Mouse (Mus musculus) liver, embryonic 12.5 days (tissue): Measurements from ENCODE around the gene Fbxo21. TPM values are rescaled to one million over a fixed set of nuclear protein-coding genes. Genes with fewer than 3 reads are reported as not detected.

Source experiments
- ATAC-seq: fragments of 200-750 bp; cut with Nextera tagmentation; 2 replicates; pipeline ENCODE4 v1.8.0; 2017; ENCODE audit warnings: moderate number of reproducible peaks, mild to moderate bottlenecking, moderate library complexity
- H3K27ac ChIP-seq: fragments of 300-500 bp; sonication (generic); 2 replicates; pipeline ENCODE4 v1.5.1; 2016; ENCODE audit warnings: mild to moderate bottlenecking
- H3K27me3 ChIP-seq: fragments of 300-500 bp; sonication (generic); replicated peaks from 2 replicates; pipeline ENCODE4 v1.6.1; 2016; ENCODE audit warnings: mild to moderate bottlenecking, moderate library complexity
- H3K36me3 ChIP-seq: fragments of 300-500 bp; sonication (generic); 2 replicates; pipeline ENCODE4 v1.6.1; 2016; ENCODE audit warnings: mild to moderate bottlenecking, moderate library complexity
- H3K4me1 ChIP-seq: fragments of 300-500 bp; sonication (generic); 2 replicates; pipeline ENCODE4 v1.6.1; 2016
- H3K4me2 ChIP-seq: fragments of 300-500 bp; sonication (generic); 2 replicates; pipeline ENCODE4 v1.6.1; 2016; ENCODE audit warnings: mild to moderate bottlenecking, moderate library complexity
- H3K4me3 ChIP-seq: fragments of 300-500 bp; sonication (generic); 2 replicates; pipeline ENCODE4 v1.5.1; 2016; ENCODE audit warnings: mild to moderate bottlenecking, moderate library complexity
- H3K9ac ChIP-seq: fragments of 300-500 bp; sonication (generic); 2 replicates; pipeline ENCODE4 v1.6.1; 2016; ENCODE audit warnings: mild to moderate bottlenecking, moderate library complexity
- H3K9me3 ChIP-seq: fragments of 300-500 bp; sonication (generic); replicated peaks from 2 replicates; pipeline ENCODE4 v1.6.1; 2016; ENCODE audit warnings: mild to moderate bottlenecking, moderate library complexity
- WGBS: fragments of 180-500 bp; shearing (Covaris S2); methylation state at CpG from one replicate; pipeline ENCODE4 v1.1.7; 2016; ENCODE audit not compliant: insufficient replicate concordance; 5-methylcytosine and 5-hydroxymethylcytosine counted together
- polyA plus RNA-seq: library from polyadenylated mRNA; unstranded; fragments of >200 nt; fragmentation: Nextera tagmentation; extraction: Ambion mirVana; gene quantifications from 2 replicates; pipeline ENCODE4 v1.2.1, GENCODE M21; 2016

The Fbxo21 gene
- polyA plus RNA-seq, 1 experiment from 2014 or later: 28.1 TPM

GRCm38 (mm10) chr5:117981943-117982342, 5.4 kb downstream of the Fbxo21 start:
- no peak overlapping the region for H3K4me2 ChIP-seq
- no peak overlapping the region for H3K9ac ChIP-seq
- H3K9me3 ChIP-seq: no peaks in the 10 kb centered on the region
- H3K4me1 ChIP-seq: peaks cover 45% of the 10 kb centered on the region
- ATAC-seq: no peak
- 76% methylated on average over 5 of the region's 5 CpGs for WGBS
- peaks cover 71% of the 10 kb centered on the region for H3K36me3 ChIP-seq
- peaks cover 6% of the 10 kb centered on the region; the same call in 1 of the 2 replicates for H3K27me3 ChIP-seq
- no peak overlapping the region for H3K4me3 ChIP-seq
- H3K27ac ChIP-seq: no peak overlapping the region

- Histone ChIP-seq H3K4me3 (no peak overlapping the region), H3K27ac (no peak overlapping the region), H3K9me3 (no peaks in the 10 kb centered on the region), H3K36me3 (peaks cover 86% of the 10 kb centered on the region), H3K4me2 (no peak overlapping the region), H3K27me3 (no peaks in the 10 kb centered on the region), H3K4me1 (peaks cover 12% of the 10 kb centered on the region), H3K9ac (no peak overlapping the region)
- ATAC-seq: peak; percentile 23; the same call in 1 of the 2 replicates
- WGBS: 78% methylated on average over 4 of the region's 4 CpGs
These were observed 9.8 kb downstream of the Fbxo21 start for GRCm38 (mm10) chr5:117986327-117986726.

GRCm38 (mm10) chr5:117987891-117988290, 11.4 kb downstream of the Fbxo21 start:
- Histone ChIP-seq H3K4me1 (peaks cover 11% of the 10 kb centered on the region; the same call in 1 of the 2 replicates), H3K9ac (no peak overlapping the region), H3K4me2 (no peak overlapping the region), H3K36me3 (peaks cover 85% of the 10 kb centered on the region), H3K4me3 (no peak overlapping the region), H3K27me3 (no peaks in the 10 kb centered on the region), H3K9me3 (no peaks in the 10 kb centered on the region), H3K27ac (no peak overlapping the region)
- no peak for ATAC-seq
- WGBS: 76% methylated on average over 3 of the region's 3 CpGs

DNA sequence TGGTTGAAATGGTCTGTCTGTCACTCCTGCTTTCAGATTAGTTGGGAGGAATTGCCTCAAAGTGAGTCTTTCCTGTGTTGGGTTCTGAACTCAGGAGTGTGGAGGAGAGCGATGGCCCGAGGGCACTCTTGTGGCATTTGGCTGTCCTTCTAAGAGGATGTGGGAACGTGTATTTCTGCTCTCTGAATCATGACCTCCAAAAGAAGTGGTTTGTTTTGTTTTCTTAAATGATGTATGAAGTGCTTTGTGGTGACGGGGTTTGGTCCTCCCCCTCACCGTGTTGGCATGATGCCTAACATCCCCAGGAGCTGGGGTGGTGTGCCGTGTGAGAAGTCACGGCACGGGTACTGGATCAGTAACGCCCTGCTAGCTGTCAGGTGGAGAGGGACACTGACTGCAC, 11.8 kb downstream of the Fbxo21 start:
- no peak overlapping the region for H3K4me3 ChIP-seq
- ATAC-seq: no peak
- no peaks in the 10 kb centered on the region for H3K9me3 ChIP-seq
- H3K4me1 ChIP-seq: peaks cover 11% of the 10 kb centered on the region; the same call in 1 of the 2 replicates
- no peak overlapping the region for H3K27ac ChIP-seq
- peaks cover 84% of the 10 kb centered on the region for H3K36me3 ChIP-seq
- H3K4me2 ChIP-seq: no peak overlapping the region
- no peaks in the 10 kb centered on the region for H3K27me3 ChIP-seq
- 83% methylated on average over 9 of the region's 9 CpGs for WGBS
- no peak overlapping the region for H3K9ac ChIP-seq

DNA sequence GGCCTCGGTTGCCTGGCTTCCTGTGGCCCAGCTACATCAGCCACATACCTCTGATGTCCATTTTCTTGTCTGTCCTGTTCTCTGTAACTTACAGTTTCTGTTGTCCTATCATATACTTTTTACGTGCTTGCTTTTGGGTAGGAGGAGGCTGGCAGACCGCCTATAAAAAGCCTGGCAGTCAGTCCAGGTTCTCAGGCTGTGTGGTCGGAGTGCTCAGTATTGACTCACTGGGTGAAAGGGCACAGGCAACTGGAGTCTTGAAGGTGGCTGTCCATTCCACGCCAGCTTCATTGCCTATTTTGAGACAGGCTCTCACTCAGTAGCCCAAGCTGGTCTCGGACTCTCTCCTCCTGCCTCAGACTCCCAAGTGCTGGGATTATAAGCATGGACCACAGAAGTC, 13.2 kb downstream of the Fbxo21 start:
- Histone ChIP-seq H3K27ac (no peak overlapping the region), H3K27me3 (no peaks in the 10 kb centered on the region), H3K4me2 (no peak overlapping the region), H3K36me3 (peaks cover 89% of the 10 kb centered on the region), H3K4me3 (no peak overlapping the region), H3K9me3 (no peaks in the 10 kb centered on the region), H3K4me1 (peaks cover 9% of the 10 kb centered on the region; the same call in 1 of the 2 replicates), H3K9ac (no peak overlapping the region)
- 72% methylated on average over 6 of the region's 6 CpGs for WGBS
- ATAC-seq: no peak

GRCm38 (mm10) chr5:117990957-117991356, 14.4 kb downstream of the Fbxo21 start:
- Histone ChIP-seq H3K9ac (no peak overlapping the region), H3K4me3 (no peak overlapping the region), H3K4me1 (no peaks in the 10 kb centered on the region), H3K27ac (no peak overlapping the region), H3K36me3 (peaks cover 92% of the 10 kb centered on the region), H3K9me3 (no peaks in the 10 kb centered on the region), H3K27me3 (no peaks in the 10 kb centered on the region), H3K4me2 (no peak overlapping the region)
- WGBS: 70% methylated on average over 3 of the region's 3 CpGs
- ATAC-seq: no peak

DNA sequence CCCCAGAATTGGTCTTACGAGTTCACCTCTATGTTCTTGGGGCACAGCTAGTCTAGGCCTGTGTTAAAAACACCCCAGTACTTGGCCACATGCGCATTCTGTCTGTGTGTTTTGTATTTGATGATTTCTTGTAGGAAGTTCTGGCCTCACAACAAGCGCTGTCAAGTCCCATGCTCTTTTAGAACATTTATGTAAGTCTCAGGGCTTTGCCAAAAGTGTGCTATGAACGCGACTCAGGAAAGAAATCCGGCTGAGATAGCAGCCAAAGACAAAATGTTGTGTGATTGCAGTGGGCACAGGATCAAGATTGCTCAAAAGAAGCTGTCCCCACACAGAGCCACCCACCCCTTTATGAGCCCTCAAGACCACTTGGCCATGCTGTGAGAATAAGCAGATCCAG, 17.0 kb downstream of the Fbxo21 start:
- no peak overlapping the region for H3K27ac ChIP-seq
- ATAC-seq: no peak
- H3K4me3 ChIP-seq: no peak overlapping the region
- no peak overlapping the region for H3K4me2 ChIP-seq
- no peaks in the 10 kb centered on the region for H3K9me3 ChIP-seq
- no peak overlapping the region for H3K9ac ChIP-seq
- peaks cover 13% of the 10 kb centered on the region for H3K4me1 ChIP-seq
- 78% methylated on average over 6 of the region's 6 CpGs for WGBS
- no peaks in the 10 kb centered on the region for H3K27me3 ChIP-seq
- H3K36me3 ChIP-seq: peaks cover 93% of the 10 kb centered on the region

DNA sequence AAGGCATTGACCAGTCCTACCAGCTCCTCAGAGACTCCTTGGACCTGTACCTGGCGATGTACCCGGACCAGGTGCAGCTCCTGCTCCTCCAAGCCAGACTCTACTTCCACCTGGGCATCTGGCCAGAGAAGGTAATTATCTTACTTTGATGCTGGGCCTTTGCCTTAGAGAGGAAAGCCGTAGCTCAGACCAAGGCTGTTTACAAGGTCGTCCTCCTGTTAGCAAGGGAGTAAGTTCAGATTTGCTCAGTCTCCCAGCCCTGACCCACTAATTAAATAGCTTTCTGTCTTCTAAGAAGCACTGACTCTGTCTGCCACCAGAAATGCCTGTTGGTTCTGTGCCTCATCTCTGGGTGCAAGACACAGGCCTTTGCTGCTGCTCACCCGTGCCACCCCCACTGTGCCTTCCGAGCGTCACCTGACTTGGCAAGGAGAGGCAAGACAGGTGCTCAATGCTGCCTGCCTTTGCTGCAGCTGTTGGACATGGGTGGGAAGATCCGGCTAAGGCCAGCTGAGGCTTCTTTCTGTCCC, 18.9 kb downstream of the Fbxo21 start:
- no peak overlapping the region for H3K4me3 ChIP-seq
- H3K27ac ChIP-seq: no peak overlapping the region
- H3K9ac ChIP-seq: no peak overlapping the region
- ATAC-seq: no peak
- H3K27me3 ChIP-seq: no peaks in the 10 kb centered on the region
- H3K9me3 ChIP-seq: no peaks in the 10 kb centered on the region
- H3K4me1 ChIP-seq: peaks cover 13% of the 10 kb centered on the region
- no peak overlapping the region for H3K4me2 ChIP-seq
- H3K36me3 ChIP-seq: peaks cover 94% of the 10 kb centered on the region
- 79% methylated on average over 8 of the region's 8 CpGs for WGBS

GRCm38 (mm10) chr5:117995911-117996310, 19.4 kb downstream of the Fbxo21 start:
- H3K4me1 ChIP-seq: peaks cover 13% of the 10 kb centered on the region
- H3K4me2 ChIP-seq: no peak overlapping the region
- H3K27ac ChIP-seq: no peak overlapping the region
- H3K9me3 ChIP-seq: no peaks in the 10 kb centered on the region
- H3K9ac ChIP-seq: no peak overlapping the region
- H3K4me3 ChIP-seq: no peak overlapping the region
- WGBS: 70% methylated on average over 6 of the region's 6 CpGs
- ATAC-seq: no peak
- no peaks in the 10 kb centered on the region for H3K27me3 ChIP-seq
- H3K36me3 ChIP-seq: peaks cover 94% of the 10 kb centered on the region

DNA sequence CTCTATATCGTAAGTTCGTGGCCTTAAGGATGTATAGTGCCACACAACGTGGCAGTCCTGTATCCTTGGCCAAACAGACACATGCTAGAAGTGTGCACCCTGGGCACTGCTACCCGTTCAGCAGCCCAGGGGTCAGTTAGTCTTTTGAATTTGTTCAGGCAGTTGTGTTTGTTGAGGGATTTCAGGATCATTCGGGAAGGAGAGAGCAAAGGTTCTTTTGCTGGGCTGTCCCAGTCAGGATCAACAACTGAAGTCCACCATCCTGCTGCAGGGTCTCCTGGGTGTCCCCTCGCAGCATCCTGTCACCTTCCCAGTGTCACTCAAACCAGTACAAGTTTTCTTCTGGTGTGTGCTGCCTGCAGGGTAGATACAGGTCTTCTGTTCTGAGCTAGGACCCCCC, 20.1 kb downstream of the Fbxo21 start:
- Histone ChIP-seq H3K4me1 (peaks cover 13% of the 10 kb centered on the region), H3K4me3 (no peak overlapping the region), H3K27ac (no peak overlapping the region), H3K27me3 (no peaks in the 10 kb centered on the region), H3K9ac (no peak overlapping the region), H3K36me3 (peaks cover 91% of the 10 kb centered on the region), H3K9me3 (no peaks in the 10 kb centered on the region), H3K4me2 (no peak overlapping the region)
- 71% methylated on average over 6 of the region's 6 CpGs for WGBS
- ATAC-seq: no peak

DNA sequence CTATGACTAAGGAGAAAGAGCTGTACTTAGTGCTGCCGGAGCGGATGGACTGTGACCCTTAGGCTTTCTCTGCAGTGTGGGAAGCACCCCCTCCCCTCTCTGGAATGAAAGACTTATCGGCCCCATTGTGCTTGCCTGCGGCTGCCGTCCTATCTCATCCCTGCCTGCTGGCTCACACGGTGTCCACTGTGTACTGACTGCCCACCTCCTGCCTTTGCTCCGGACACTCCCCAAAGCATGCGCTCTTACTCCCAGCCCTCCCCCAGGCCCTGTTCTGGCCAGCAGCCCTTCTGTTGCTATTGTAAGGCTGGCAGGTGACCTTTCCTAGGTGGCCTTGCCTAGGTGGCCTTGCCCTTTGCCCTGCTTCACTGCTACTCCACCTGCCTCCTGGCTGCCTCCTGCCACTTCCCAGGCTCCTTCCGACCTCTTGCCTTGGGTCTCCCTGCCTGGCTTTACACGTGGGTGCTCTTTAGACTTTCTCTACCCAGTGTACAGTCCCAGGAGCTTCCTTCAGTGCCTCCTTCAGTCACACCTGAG, 21.0 kb downstream of the Fbxo21 start:
- peak; percentile 51; the same call in 1 of the 2 replicates for ATAC-seq
- 62% methylated on average over 10 of the region's 10 CpGs for WGBS
- no peak overlapping the region for H3K9ac ChIP-seq
- H3K4me3 ChIP-seq: no peak overlapping the region
- H3K27me3 ChIP-seq: no peaks in the 10 kb centered on the region
- no peak overlapping the region for H3K4me2 ChIP-seq
- no peaks in the 10 kb centered on the region for H3K9me3 ChIP-seq
- H3K27ac ChIP-seq: peak overlapping the region; percentile 25; the same call in 1 of the 2 replicates
- peaks cover 13% of the 10 kb centered on the region for H3K4me1 ChIP-seq
- H3K36me3 ChIP-seq: peaks cover 92% of the 10 kb centered on the region

DNA sequence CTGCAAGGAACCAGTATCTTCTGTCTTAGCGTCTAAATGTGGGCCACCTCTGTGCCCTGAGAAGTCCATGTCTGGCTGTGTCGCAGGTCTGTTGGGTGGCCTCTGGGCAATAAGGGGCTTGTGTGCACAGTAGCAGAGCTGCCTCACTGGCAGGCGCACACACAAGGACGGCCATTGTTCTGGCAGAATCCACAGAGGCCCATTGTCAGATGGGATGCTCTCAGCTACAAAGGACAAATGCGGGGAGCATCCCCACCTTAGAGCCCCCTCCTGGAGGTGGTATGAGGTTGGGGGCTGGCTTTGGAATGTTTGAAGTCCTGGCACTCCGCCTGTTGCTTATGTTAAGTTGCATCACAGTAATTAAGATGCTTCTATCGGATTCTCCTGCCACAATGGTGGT, 22.5 kb downstream of the Fbxo21 start:
- no peak overlapping the region for H3K4me2 ChIP-seq
- H3K9ac ChIP-seq: no peak overlapping the region
- no peak overlapping the region for H3K4me3 ChIP-seq
- peaks cover 94% of the 10 kb centered on the region for H3K36me3 ChIP-seq
- no peaks in the 10 kb centered on the region for H3K27me3 ChIP-seq
- no peak for ATAC-seq
- H3K27ac ChIP-seq: no peak overlapping the region
- H3K9me3 ChIP-seq: no peaks in the 10 kb centered on the region
- peaks cover 13% of the 10 kb centered on the region for H3K4me1 ChIP-seq
- 70% methylated on average over 7 of the region's 7 CpGs for WGBS

DNA sequence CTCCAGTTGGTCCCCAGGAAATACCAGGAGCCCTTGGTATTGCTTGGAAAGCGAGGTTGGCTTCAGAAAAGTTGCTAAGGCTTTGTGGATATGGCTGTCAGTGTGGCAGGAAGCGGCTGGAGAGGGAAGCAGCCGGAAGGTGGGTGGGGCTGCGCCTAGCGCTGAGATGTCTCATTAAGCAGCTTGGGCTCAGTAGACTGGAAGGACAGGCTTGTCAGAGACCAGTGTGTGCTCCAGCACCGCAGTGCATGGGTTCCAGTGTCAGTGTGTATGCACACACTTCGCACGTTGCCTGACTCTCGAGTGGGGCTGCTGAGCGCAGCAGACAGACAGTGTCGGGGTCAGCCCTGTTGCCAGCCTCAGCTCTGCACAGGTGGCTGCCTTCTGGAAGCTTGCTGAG, 23.1 kb downstream of the Fbxo21 start:
- Histone ChIP-seq H3K9me3 (no peaks in the 10 kb centered on the region), H3K27me3 (no peaks in the 10 kb centered on the region), H3K4me2 (no peak overlapping the region), H3K36me3 (peaks cover 92% of the 10 kb centered on the region), H3K9ac (no peak overlapping the region), H3K4me3 (no peak overlapping the region), H3K27ac (no peak overlapping the region), H3K4me1 (peaks cover 13% of the 10 kb centered on the region)
- ATAC-seq: no peak
- 81% methylated on average over 11 of the region's 11 CpGs for WGBS
